Mouse (Mus musculus): ENCODE data around the gene Cept1. TPM values are rescaled to one million over a fixed set of nuclear protein-coding genes. Genes with fewer than 3 reads are reported as not detected.
A peak's percentile ranks its signal among the peaks of the same experiment; 100 is the strongest.
"Not testable (repeated sequence)": the region's sequence is repeated elsewhere in the genome, so short reads cannot be mapped to it uniquely, and the experiment has no call there.

Cept1 gene
- 10 to 100 TPM; 39.8 to 44.3 TPM for total RNA-seq (2021)

- peak; percentile 91 to 95 for DNase-seq (ENCODE audit: extremely low spot score in 1 of 2, low spot score in 2 of 2)
- intact Hi-C loops (cut with DNase I): no loop called here
These were observed at the start of gene Cept1, which contains the start of gene Dram2 for GRCm38 (mm10) chr3:106547171-106547923. Cept1 (minus strand) TSS chr3:106547802. Dram2 (plus strand) TSS chr3:106547798.

DNA sequence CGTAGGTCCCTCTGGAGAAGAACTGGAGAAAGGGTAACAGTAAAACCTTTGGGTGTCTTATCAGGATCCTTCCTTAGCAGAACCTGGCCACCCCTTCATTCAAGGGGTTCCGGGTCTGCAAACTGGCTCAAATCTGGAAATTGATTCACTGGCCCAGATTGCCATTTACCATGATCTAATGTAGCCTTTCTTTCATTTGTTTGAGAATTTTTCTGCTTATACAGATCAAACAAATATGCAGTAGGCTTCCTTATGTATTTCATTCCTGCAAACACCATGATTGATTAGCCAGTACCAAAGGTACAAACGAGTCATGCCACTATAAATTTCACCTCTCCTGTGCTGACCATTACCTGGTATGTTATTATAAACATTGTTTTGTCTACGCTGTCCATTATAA, 46.0 kb upstream of the Cept1 start:
- DNase-seq (ENCODE audit: extremely low spot score in 1 of 2, low spot score in 2 of 2); intact Hi-C loops (cut with DNase I): not testable (repeated sequence)

DNA sequence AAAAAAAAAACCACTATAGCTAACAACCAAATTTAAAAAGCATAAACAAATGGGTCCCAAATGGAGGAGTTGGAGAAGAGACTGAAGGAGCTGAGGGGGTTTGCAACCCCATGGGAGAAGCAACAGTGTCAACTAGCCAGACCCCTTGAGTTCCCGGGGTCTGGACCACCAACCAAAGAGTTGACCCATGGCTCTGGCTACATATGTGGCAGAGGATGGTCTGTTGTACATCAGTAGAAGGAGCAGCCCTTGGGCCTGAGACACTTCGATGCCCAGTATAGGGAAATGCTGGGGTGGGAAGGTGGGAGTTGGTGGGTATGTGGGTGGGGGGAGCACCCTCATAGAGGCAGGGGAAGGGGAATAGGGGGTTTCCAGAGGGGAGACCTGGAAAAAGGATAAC, 31.7 kb upstream of the Cept1 start:
- intact Hi-C loops (cut with DNase I): no loop called here
- DNase-seq (ENCODE audit: extremely low spot score in 1 of 2, low spot score in 2 of 2): no peak

GRCm38 (mm10) chr3:106573191-106573590, 25.6 kb upstream of the Cept1 start:
- intact Hi-C loops (cut with DNase I): no loop called here
- no peak for DNase-seq (ENCODE audit: extremely low spot score in 1 of 2, low spot score in 2 of 2)

- intact Hi-C loops (cut with DNase I): no loop called here
These were observed 18.3 kb upstream of the Cept1 start for GRCm38 (mm10) chr3:106565876-106566275.

DNA sequence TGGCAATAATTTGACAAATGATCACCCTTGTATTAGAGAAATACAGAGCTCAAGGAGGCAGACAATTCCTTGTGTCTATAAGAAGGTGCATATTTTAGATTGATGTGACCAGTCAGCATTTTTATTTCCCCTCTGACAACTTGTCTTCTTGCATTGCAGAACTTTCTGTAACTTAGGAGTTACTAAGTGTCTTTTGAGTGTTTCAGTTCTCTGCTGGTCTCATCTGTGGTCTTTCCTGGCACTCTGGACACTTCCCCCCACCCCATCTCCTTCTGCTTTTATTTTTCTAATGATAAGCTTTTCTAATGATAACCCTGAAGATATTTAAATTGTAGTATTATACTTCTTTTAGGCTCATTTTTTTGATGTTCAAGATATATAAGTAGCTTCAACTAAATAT, 10.7 kb upstream of the Cept1 start:
- DNase-seq (ENCODE audit: extremely low spot score in 1 of 2, low spot score in 2 of 2): no peak

More at GRCm38 (mm10) chr3:106565876-106566275, 18.3 kb upstream of the Cept1 start:
- DNase-seq (ENCODE audit: extremely low spot score in 1 of 2, low spot score in 2 of 2): no peak

GRCm38 (mm10) chr3:106555743-106556250, 8.2 kb upstream of the Cept1 start:
- intact Hi-C loops (cut with DNase I): no loop called here
- DNase-seq (ENCODE audit: extremely low spot score in 1 of 2, low spot score in 2 of 2): no peak

More for the DNA sequence above, 10.7 kb upstream of the Cept1 start:
- intact Hi-C loops (cut with DNase I): no loop called here

- no peak for DNase-seq (ENCODE audit: extremely low spot score in 1 of 2, low spot score in 2 of 2)
These were observed 5.8 kb upstream of the Cept1 start for GRCm38 (mm10) chr3:106553411-106553810.

GRCm38 (mm10) chr3:106548971-106549370, 1.4 kb upstream of the Cept1 start:
- intact Hi-C loops (cut with DNase I): no loop called here
- no peak for DNase-seq (ENCODE audit: extremely low spot score in 1 of 2, low spot score in 2 of 2)

More at GRCm38 (mm10) chr3:106553411-106553810, 5.8 kb upstream of the Cept1 start:
- intact Hi-C loops (cut with DNase I): no loop called here

DNA sequence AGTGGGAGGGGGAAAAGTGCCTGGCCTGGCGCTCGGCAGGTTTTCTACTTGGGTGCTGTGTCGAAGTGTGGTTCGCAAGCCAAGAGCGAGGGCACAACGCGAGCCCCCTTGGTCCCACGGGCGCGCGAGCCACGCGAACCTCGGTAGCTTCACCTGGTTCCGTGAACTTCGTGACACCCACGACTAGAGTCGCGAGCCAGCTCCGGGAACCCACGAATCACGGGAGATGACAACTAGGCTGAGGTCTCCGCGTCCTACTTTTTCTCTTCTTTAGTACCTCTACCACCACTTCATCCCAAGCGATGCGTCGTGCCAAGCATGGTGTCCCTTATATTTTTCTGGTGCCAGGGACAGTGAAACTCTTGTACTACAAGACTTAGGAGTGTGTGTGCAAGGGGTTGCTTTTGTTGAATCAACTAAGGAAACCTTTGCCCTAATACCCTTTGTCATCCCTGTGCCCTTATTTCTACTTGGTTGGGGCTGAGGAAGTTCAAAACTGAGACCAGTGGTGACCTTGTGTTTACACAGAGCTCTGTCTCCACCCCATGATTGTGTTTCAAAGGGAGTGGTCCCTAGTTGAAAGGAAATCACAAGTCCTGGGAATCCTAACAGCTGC, 430 bp upstream of the Cept1 start:
- peak in 1 of 2 experiments; percentile 7 for DNase-seq (ENCODE audit: extremely low spot score in 1 of 2, low spot score in 2 of 2)
- intact Hi-C loops (cut with DNase I): no loop called here

GRCm38 (mm10) chr3:106544721-106545316, 2.8 kb downstream of the Cept1 start:
- no peak for DNase-seq (ENCODE audit: extremely low spot score in 1 of 2, low spot score in 2 of 2)
- intact Hi-C loops (cut with DNase I): no loop called here

- DNase-seq (ENCODE audit: extremely low spot score in 1 of 2, low spot score in 2 of 2): no peak
- intact Hi-C loops (cut with DNase I): no loop called here
These were observed 14.3 kb downstream of the Cept1 start for GRCm38 (mm10) chr3:106533277-106533676.

GRCm38 (mm10) chr3:106528032-106528431, 19.6 kb downstream of the Cept1 start:
- intact Hi-C loops (cut with DNase I): no loop called here
- DNase-seq (ENCODE audit: extremely low spot score in 1 of 2, low spot score in 2 of 2): no peak

GRCm38 (mm10) chr3:106526411-106526810, 21.2 kb downstream of the Cept1 start:
- DNase-seq (ENCODE audit: extremely low spot score in 1 of 2, low spot score in 2 of 2): no peak
- intact Hi-C loops (cut with DNase I): no loop called here

DNA sequence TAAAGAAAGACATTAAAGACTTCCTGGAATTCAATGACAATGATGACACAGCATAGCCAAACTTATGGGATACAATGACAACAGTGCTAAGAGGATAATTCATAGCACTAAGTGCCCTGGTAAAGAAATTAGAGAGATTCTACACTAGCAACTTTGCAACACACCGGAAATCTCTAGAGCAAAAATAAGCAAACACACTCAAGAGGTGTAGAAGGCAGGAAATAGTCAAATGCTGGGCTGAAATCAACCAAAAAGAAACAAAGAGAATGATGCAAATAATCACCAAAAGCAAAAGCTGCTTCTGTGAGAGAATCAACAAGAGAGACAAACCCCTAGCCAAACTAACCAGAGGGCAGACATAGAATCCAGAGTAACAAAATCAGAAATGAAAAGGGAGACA, 24.9 kb downstream of the Cept1 start:
- intact Hi-C loops (cut with DNase I): no loop called here

DNA sequence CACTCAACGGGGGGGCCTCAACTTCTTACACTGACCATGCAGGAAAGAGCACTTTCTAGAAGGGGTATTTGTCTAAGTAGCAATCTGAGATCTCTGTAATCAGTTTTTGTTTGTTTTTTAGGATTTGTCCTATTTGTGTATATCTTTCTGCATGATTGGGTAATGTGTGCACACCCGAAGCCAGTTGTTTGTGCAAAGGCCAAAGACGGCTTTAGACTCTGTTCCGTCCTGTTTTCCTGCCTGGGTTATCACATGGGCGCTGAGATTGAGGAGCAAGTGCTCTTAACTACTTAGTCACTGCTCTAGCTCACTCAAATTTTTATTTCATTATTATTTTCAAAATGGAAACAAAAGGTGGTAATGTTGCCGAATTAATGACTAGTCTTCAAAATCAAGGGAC, 32.6 kb downstream of the Cept1 start:
- intact Hi-C loops (cut with DNase I): no loop called here
- DNase-seq (ENCODE audit: extremely low spot score in 1 of 2, low spot score in 2 of 2): no peak

More for the DNA sequence above, 24.9 kb downstream of the Cept1 start:
- DNase-seq (ENCODE audit: extremely low spot score in 1 of 2, low spot score in 2 of 2): no peak

DNA sequence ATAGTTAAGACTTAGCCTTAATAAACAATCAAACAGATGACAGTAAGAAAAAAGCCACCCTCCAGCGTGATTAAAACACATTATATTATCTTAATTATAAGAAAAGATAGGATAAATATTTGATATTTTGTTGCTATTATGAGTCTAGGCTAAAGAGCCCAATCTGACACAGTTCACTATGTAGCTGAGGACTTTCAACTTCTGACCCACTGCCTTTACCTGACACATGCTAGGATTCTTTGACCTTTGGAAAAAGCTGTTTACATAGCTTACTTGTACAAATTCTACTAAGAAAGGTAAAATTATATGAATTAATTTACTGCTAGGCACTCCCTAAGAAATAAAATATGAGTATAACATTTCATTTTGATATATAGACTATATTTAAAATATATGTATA, 36.9 kb downstream of the Cept1 start:
- DNase-seq (ENCODE audit: extremely low spot score in 1 of 2, low spot score in 2 of 2): no peak
- intact Hi-C loops (cut with DNase I): no loop called here

DNA sequence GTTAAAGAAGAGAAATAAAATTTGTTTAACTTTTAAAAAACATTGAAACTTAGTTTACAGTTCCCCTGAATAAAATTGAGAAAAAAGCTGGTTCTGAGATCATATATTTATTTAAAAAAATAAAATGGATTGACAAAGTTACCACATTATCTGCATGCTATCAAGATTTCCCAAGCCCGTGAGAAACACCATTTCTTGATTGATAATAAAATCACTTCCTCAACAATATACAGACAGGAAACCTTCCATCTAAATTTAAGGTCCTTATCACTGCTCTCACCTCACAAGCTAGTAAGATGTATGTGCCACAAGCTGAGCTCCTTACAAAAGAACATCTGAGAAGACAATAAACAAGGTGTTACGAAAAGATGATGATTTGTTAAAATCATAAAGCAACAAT, 44.7 kb downstream of the Cept1 start:
- intact Hi-C loops (cut with DNase I): no loop called here
- no peak for DNase-seq (ENCODE audit: extremely low spot score in 1 of 2, low spot score in 2 of 2)

DNA sequence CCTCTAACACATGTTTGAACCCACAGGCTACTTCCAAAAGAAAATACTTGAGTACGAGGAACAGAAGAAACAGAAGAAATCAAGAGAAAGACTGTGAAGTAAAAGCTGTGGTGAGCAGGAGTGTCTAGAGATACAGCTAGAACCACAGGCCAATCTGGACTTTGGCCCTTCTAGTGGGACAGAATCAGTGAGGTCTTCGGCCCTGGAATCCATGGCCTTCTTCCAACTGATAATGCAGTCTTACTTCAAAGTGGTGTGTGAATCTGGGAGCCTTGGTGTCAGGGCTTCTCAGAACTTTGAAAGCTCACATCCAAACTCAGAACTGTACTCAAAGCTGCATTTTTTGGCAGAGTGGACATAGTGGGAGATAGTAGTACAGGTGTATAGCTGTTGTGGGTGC, 47.1 kb downstream of the Cept1 start:
- intact Hi-C loops (cut with DNase I): no loop called here
- no peak for DNase-seq (ENCODE audit: extremely low spot score in 1 of 2, low spot score in 2 of 2)

DNA sequence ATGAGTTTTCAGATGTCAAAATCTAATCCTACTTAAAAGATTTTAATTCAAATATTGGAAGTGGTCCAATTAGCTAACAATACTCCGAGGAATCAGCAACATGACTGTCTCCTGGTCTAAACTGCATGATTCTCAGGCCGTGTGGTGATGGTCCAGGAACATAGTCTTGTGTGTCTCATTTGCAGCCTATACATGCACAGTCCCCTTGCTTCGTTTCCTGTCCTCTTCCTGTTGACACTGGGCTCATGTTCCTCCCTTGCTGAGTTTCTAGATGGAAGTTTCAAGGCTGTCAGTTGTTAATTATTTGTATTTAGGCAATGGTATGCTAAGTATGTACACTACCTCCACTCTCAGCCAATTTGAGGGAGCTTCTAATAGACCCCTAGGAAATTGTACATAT, 50.6 kb downstream of the Cept1 start:
- intact Hi-C loops (cut with DNase I): no loop called here
- no peak for DNase-seq (ENCODE audit: extremely low spot score in 1 of 2, low spot score in 2 of 2)
